Mouse (Mus musculus) kidney, adult 2 months (tissue): ENCODE measurements at regions not wholly inside any gene's neighbourhood (a gene's known extent, or its start where the extent isn't known, plus 50 kb on each side); places are given as distances from the start of the nearest gene placed in this dataset.

Experiments
- CTCF ChIP-seq: fragments of 200-500 bp; conservative IDR thresholded peaks from 2 replicates; pipeline ENCODE4 v1.5.1; 2011; ENCODE audit warnings: low read depth, mild to moderate bottlenecking, control low read depth, low read length, moderate library complexity, mixed read lengths; ENCODE audit not compliant: insufficient read depth, insufficient read length
- POLR2A ChIP-seq: fragments of 200-500 bp; IDR thresholded peaks from one replicate; pipeline ENCODE4 v1.6.1; 2011; ENCODE audit warnings: low read depth, low read length, control low read depth

DNA sequence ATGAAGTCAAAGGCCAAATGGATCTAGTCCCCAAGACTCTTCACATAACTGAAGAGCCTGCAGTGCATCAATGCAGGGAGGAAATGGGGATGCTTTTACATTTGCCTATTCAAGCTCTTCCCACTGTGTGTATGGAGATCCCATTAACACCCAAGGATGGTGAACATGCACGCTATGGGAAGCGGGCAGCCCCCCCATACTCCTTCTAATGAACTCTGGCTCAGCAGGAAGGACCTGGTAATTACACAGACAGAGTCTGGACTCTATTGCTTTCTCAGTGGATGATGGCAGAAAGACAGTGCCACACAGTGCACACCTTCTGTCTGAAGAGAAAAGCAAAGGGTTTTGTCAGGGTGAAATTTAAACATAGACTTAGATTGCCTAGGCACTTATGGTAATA is 495.7 kb downstream of the Ccdc50 start:
- TF ChIP-seq POLR2A (no peak), CTCF (no peak)
